Mouse (Mus musculus): ENCODE measurements around the gene Prl3d3.
"Not testable (repeated sequence)": the region's sequence is repeated elsewhere in the genome, so short reads cannot be mapped to it uniquely, and the experiment has no call there.

DNA sequence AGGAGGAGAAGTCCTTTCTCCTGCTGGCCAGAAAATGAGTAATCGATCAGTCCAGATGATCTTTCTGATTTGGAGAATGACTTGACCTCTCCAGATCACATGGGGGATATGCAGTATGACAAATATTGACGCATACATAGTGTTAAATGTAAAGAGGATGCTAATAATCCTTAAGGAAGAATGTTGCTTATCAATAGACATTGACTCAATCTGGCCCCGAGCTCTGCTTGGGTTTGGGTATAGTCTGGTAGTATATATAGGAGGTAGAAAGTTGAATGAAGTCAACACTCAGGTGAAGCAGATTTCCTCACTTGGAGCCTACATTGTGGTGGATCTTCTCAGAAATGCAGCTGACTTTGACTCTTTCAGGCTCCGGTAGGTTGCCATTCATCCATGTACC lies 35.2 kb upstream of the Prl3d3 start, which contains the start of gene Prl3d2:
- not testable (repeated sequence) for TF ChIP-seq CTCF, EP300 (IDR thresholded peaks at IDR 0.05; ENCODE audit: low read depth)
